ENCODE assay signal across 15 mouse cellular contexts in the genomic region with DNA sequence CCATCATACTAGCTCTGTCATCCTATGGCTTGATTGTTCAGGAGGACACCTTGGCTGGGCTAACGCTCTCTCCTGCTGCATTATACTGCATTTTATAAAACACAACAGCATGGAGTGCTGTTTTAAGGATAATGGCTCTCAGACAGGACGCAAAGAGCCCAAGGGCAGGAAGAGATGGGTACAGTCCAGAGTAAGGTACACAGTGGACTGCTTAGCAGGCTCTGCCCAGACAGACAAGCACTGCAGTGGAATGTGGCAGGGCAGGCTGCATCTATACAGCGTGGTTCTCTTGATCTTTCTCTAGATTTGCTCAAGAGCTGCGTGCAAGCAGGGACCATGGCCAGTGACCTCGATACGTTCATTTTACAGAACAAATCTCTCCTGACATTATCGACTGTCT.
"Had no signal": no experiment of that assay in that cellular context is flagged by ENCODE, and none has a peak within 500 bp of the region (broad histone marks: within the 10 kb centered on the region; RNA-seq: fewer than 3 reads in every experiment).

No protein-coding gene starts in this region.

- H3K36me3 ChIP-seq: limb, embryonic 12.5 days; liver, embryonic 13.5 days; lung, embryonic 15.5 days; midbrain, embryonic 12.5 days; neural tube, embryonic 13.5 days had no signal

- H3K4me1 ChIP-seq: limb, embryonic 12.5 days; liver, embryonic 13.5 days; lung, embryonic 15.5 days; megakaryocyte, embryonic 14.5 days had no signal

- H3K27me3 ChIP-seq: limb, embryonic 12.5 days; liver, embryonic 13.5 days; lung, embryonic 15.5 days; megakaryocyte, embryonic 14.5 days; midbrain, embryonic 12.5 days; neural tube, embryonic 13.5 days had no signal

- H3K27ac ChIP-seq: limb, embryonic 12.5 days; liver, embryonic 13.5 days; lung, embryonic 15.5 days; macrophage; midbrain, embryonic 12.5 days; neural tube, embryonic 13.5 days had no signal

- H3K9ac ChIP-seq: limb, embryonic 12.5 days; liver, embryonic 13.5 days; liver, postnatal 0 days; lung, embryonic 15.5 days; midbrain, embryonic 12.5 days; neural tube, embryonic 13.5 days had no signal

- H3K4me2 ChIP-seq: limb, embryonic 12.5 days; liver, embryonic 13.5 days; lung, embryonic 15.5 days; midbrain, embryonic 12.5 days; neural tube, embryonic 13.5 days had no signal

- H3K9me3 ChIP-seq: limb, embryonic 12.5 days; liver, embryonic 13.5 days; lung, embryonic 15.5 days; midbrain, embryonic 12.5 days; neural tube, embryonic 13.5 days had no signal

- DNase-seq: kidney, adult 8-10 months; kidney, postnatal 25 days; liver; liver, embryonic 13.5 days; liver, postnatal 0 days; lung, postnatal 14 days; right cerebral cortex, adult 18-20 months; right cerebral cortex, postnatal 25 days; thymus, postnatal 14 days had no signal

- H3K4me3 ChIP-seq: limb, embryonic 12.5 days; liver, embryonic 13.5 days; lung, embryonic 15.5 days; megakaryocyte, embryonic 14.5 days; midbrain, embryonic 12.5 days; neural tube, embryonic 13.5 days had no signal

- ATAC-seq: liver, postnatal 0 days had no signal
